Mouse (Mus musculus) kidney, embryonic 14.5 days (tissue): ENCODE measurements around the gene Hhatl. TPM values are rescaled to one million over a fixed set of nuclear protein-coding genes. Genes with fewer than 3 reads are reported as not detected.
A peak's percentile ranks its signal among the peaks of the same experiment; 100 is the strongest.

Experiments used
- ATAC-seq: fragments of 200-750 bp; cut with Nextera tagmentation; 2 replicates; pipeline ENCODE4 v1.8.0; 2017; ENCODE audit warnings: moderate number of reproducible peaks, mild to moderate bottlenecking, moderate TSS enrichment, moderate library complexity; ENCODE audit not compliant: low FRiP score, low TSS enrichment
- H3K27ac ChIP-seq: fragments of 300-500 bp; sonication (generic); 2 replicates; pipeline ENCODE4 v1.5.1; 2014; ENCODE audit warnings: low read depth, mild to moderate bottlenecking, low read length, moderate library complexity, mixed read lengths
- H3K27me3 ChIP-seq: fragments of 300-500 bp; sonication (generic); 2 replicates; pipeline ENCODE4 v1.6.1; 2014; ENCODE audit warnings: mild to moderate bottlenecking, low read length; ENCODE audit not compliant: control insufficient read depth, insufficient read depth
- H3K36me3 ChIP-seq: fragments of 300-500 bp; sonication (generic); 2 replicates; pipeline ENCODE4 v1.6.1; 2014; ENCODE audit warnings: low read length, mixed read lengths; ENCODE audit not compliant: control insufficient read depth, insufficient read depth
- H3K4me1 ChIP-seq: fragments of 300-500 bp; sonication (generic); 2 replicates; pipeline ENCODE4 v1.6.1; 2014; ENCODE audit warnings: low read length, mixed read lengths; ENCODE audit not compliant: control insufficient read depth, insufficient read depth
- H3K4me2 ChIP-seq: fragments of 300-500 bp; sonication (generic); replicated peaks from 2 replicates; pipeline ENCODE4 v1.6.1; 2014; ENCODE audit warnings: low read depth, mild to moderate bottlenecking, low read length
- H3K4me3 ChIP-seq: fragments of 300-500 bp; sonication (generic); 2 replicates; pipeline ENCODE4 v1.5.1; 2014; ENCODE audit warnings: mild to moderate bottlenecking, low read length
- H3K9ac ChIP-seq: fragments of 300-500 bp; sonication (generic); 2 replicates; pipeline ENCODE4 v1.6.1; 2014; ENCODE audit warnings: low read depth, mild to moderate bottlenecking, low read length, moderate library complexity
- H3K9me3 ChIP-seq: fragments of 300-500 bp; sonication (generic); 2 replicates; pipeline ENCODE4 v1.6.1; 2016; ENCODE audit warnings: low read length; ENCODE audit not compliant: control insufficient read depth
- WGBS: fragments of 180-500 bp; shearing (Covaris S2); extraction: QIAGEN DNeasy Blood & Tissue Kit; methylation state at CpG from one replicate; pipeline ENCODE4 v1.1.7; 2014; 5-methylcytosine and 5-hydroxymethylcytosine counted together
- polyA plus RNA-seq: library from polyadenylated mRNA; unstranded; fragments of >200 nt; fragmentation: Nextera tagmentation; extraction: Ambion mirVana; gene quantifications from 2 replicates; pipeline ENCODE4 v1.2.1, GENCODE M21; 2014

Hhatl gene
- polyA plus RNA-seq, 1 experiment from 2014 or later: not detected

- H3K27me3 ChIP-seq: no peaks in the 10 kb centered on the region
- H3K9me3 ChIP-seq: no peaks in the 10 kb centered on the region
- H3K4me2 ChIP-seq: no peak overlapping the region
- H3K9ac ChIP-seq: no peak overlapping the region
- WGBS: 91% methylated on average over 19 of the region's 19 CpGs
- no peak for ATAC-seq
- no peak overlapping the region for H3K27ac ChIP-seq
- peaks cover 15% of the 10 kb centered on the region; the same call in 1 of the 2 replicates for H3K4me1 ChIP-seq
- H3K36me3 ChIP-seq: peaks cover 53% of the 10 kb centered on the region
- no peak overlapping the region for H3K4me3 ChIP-seq
Measured at GRCm38 (mm10) chr9:121763716-121764115, 28.6 kb downstream of the Hhatl start.

- Histone ChIP-seq H3K27ac (no peak overlapping the region), H3K9ac (no peak overlapping the region), H3K36me3 (peaks cover 45% of the 10 kb centered on the region), H3K4me2 (no peak overlapping the region), H3K4me3 (no peak overlapping the region), H3K27me3 (no peaks in the 10 kb centered on the region), H3K4me1 (peaks cover 22% of the 10 kb centered on the region; the same call in 1 of the 2 replicates), H3K9me3 (no peaks in the 10 kb centered on the region)
- WGBS: 91% methylated on average over 25 of the region's 25 CpGs
- ATAC-seq: no peak
Measured at GRCm38 (mm10) chr9:121762761-121763160, 29.5 kb downstream of the Hhatl start.

DNA sequence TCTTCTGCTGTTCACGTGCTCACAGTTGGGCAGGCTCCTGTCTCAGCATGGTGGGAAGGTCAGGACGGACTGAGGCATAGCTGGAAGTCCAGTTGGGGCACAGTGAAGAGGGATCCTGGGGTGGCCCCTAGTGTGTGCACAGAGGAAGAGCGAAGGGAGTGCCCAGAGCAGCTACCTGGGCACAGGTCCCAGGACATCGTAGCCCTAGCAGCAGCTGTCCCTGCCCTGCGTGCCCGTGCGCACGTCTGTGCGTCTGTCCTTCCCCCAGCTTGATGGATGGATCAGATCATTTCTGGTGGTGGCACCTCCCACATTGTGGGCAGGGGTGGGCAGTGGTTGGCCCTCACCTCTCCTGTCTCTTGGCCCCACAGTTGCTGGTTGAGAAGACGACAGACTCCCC, 30.1 kb downstream of the Hhatl start:
- ATAC-seq: no peak
- Histone ChIP-seq H3K4me2 (no peak overlapping the region), H3K9me3 (no peaks in the 10 kb centered on the region), H3K27me3 (no peaks in the 10 kb centered on the region), H3K36me3 (peaks cover 40% of the 10 kb centered on the region), H3K4me3 (no peak overlapping the region), H3K27ac (no peak overlapping the region), H3K4me1 (peaks cover 26% of the 10 kb centered on the region; the same call in 1 of the 2 replicates), H3K9ac (no peak overlapping the region)
- 82% methylated on average over 10 of the region's 10 CpGs for WGBS

DNA sequence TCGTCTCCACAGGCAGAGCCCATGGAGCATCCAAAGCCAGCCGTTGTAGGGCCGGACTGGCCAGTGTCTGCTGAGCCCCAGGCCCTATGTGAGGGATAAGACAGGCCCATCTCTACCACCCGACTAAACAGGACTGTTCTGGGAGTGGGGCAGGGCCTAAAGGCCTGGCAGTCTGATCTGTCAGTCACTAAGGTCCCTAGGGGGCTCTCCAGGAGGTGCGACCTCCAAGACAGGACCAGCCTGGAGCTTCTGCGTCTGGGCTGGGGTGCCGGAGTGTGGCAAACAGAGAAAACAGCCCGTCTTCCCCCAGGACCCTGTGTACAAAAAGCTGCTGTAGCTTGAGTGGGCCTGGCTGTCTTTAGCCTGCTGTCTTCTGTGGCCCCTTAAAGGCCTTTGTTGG, 30.5 kb downstream of the Hhatl start:
- peaks cover 26% of the 10 kb centered on the region; the same call in 1 of the 2 replicates for H3K4me1 ChIP-seq
- H3K27ac ChIP-seq: no peak overlapping the region

DNA sequence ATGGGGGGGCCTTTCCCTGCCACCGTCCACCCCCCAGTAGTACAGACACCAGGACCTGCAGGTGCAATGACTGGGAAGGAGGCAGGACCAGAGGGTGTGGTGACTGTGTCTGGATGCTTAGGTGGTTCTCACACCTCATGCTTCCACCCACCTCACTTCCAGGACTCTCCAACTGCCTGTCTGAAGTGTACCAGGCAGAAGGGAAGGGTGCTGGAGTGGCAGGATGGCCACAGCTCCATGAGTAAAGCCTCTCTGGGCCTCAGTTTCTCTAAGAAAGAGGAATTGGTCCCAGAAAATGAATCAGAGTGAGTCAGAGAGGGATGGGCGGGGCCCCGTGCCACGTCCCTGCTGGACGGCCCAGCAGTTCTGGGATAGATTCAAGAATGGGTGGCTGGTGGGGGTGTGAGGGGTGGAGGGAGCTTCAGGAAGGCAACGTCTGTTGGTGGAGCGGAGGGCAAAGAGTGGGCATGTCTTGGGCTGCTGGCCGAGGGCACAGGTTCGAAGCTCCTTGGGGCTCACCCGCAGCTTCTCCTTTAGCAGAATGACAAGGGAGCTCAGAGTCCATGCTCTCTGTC, 31.1 kb downstream of the Hhatl start:
- Histone ChIP-seq H3K4me3 (peak overlapping the region; percentile 86), H3K9ac (peak overlapping the region; percentile 92), H3K4me1 (peaks cover 26% of the 10 kb centered on the region; the same call in 1 of the 2 replicates), H3K27ac (no peak overlapping the region), H3K9me3 (no peaks in the 10 kb centered on the region), H3K36me3 (peaks cover 38% of the 10 kb centered on the region), H3K4me2 (peak overlapping the region; percentile 94), H3K27me3 (no peaks in the 10 kb centered on the region)
- WGBS: 71% methylated on average over 10 of the region's 10 CpGs
- no peak for ATAC-seq

More for the DNA sequence above, 30.5 kb downstream of the Hhatl start:
- Histone ChIP-seq H3K4me3 (no peak overlapping the region), H3K4me2 (no peak overlapping the region), H3K27me3 (no peaks in the 10 kb centered on the region), H3K9me3 (no peaks in the 10 kb centered on the region), H3K9ac (no peak overlapping the region), H3K36me3 (peaks cover 38% of the 10 kb centered on the region)
- 67% methylated on average over 8 of the region's 8 CpGs for WGBS
- ATAC-seq: no peak

- H3K9ac ChIP-seq: peak overlapping the region; percentile 92
- peaks cover 37% of the 10 kb centered on the region for H3K36me3 ChIP-seq
- 1% methylated on average over 31 of the region's 43 CpGs for WGBS
- peak overlapping the region; percentile 93 for H3K27ac ChIP-seq
- no peaks in the 10 kb centered on the region for H3K27me3 ChIP-seq
- H3K4me3 ChIP-seq: peak overlapping the region; percentile 86
- ATAC-seq: peak; percentile 74
- H3K4me1 ChIP-seq: peaks cover 26% of the 10 kb centered on the region; the same call in 1 of the 2 replicates
- peak overlapping the region; percentile 94 for H3K4me2 ChIP-seq
- no peaks in the 10 kb centered on the region for H3K9me3 ChIP-seq
Measured at GRCm38 (mm10) chr9:121760271-121761090, 31.8 kb downstream of the Hhatl start.

DNA sequence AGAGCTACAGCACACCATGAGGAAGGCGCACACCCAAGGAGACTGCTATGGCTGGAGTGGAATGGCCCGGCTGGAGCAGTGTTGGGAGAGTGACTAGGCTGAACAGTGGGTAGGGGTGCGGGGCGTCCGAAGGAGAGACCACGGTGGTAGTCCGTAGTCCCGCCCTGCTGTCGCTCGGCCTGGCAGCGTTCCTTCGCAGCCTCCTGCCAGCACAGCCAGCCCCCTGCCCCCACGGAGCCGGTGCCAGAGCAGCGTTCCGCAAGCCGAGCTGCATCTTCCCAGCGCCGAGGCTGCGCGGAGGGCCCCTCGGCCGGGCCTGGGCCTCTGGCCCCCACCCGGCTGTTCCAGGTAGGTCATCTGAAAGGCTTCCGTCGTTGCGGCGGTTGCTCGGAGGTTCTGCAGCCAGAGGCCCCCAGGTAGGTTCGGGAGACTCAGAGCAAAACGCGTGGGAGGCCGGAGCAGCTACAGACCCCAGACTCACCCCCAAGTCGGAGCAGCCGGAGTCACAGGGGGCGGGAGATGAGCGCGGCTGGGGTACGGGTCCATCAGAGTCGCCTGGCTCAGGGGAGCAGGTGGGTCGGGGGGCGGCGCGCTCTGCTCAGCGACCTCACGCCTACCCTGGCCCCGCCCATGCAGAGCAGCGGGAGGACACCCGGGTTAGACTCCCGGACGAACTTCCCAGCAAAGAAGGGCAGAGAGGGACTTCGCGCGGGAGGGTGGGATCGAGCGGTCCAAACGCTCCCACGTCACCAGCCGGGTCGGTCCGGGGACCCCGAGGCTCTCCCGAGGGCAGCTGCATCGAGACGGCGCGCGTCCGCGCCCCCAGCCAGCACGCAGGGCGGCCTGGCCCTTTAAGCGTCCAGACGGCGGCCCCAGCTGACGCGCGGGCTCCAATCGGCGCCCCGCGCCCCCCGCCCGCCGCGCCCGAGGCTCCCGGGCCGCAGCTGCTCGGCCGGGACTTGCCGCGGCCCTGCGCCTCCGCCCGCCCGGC, 32.9 kb downstream of the Hhatl start, which contains the start of gene Zfp651:
Gene Zfp651 (plus strand): TSS at position 240 of the 991 bp plus-strand sequence.
- H3K36me3 ChIP-seq: peaks cover 38% of the 10 kb centered on the region
- WGBS: 1% methylated on average over 80 of the region's 97 CpGs
- ATAC-seq: peak; percentile 75

More for the DNA sequence above, 32.9 kb downstream of the Hhatl start, which contains the start of gene Zfp651:
- H3K9me3 ChIP-seq: no peaks in the 10 kb centered on the region
- peak within 1 kb of the TSS; percentile 92 for H3K9ac ChIP-seq
- H3K4me1 ChIP-seq: peaks cover 26% of the 10 kb centered on the region; the same call in 1 of the 2 replicates
- H3K4me3 ChIP-seq: peak within 1 kb of the TSS; percentile 86
- no peaks in the 10 kb centered on the region for H3K27me3 ChIP-seq
- H3K27ac ChIP-seq: peak within 1 kb of the TSS; percentile 93
- H3K4me2 ChIP-seq: peak within 1 kb of the TSS; percentile 94
